Mouse (Mus musculus) megakaryocyte-erythroid progenitor cell, adult 5-6 weeks (primary cell): ENCODE measurements around the gene Gm20696. TPM values are rescaled to one million over a fixed set of nuclear protein-coding genes. Genes with fewer than 3 reads are reported as not detected.
A peak's percentile ranks its signal among the peaks of the same experiment; 100 is the strongest.

Experiments
- ATAC-seq: replicated peaks from 2 replicates; pipeline ENCODE4 v1.8.0; 2016; ENCODE audit warnings: mild to moderate bottlenecking, inconsistent platforms; ENCODE audit not compliant: severe bottlenecking, poor library complexity, low FRiP score, low TSS enrichment
- total RNA-seq, 2 experiments: library from RNA; stranded (forward) in 1 of 2; stranded (reverse) in 1 of 2; fragments of 200-1000, 215-1000 nt in 1 of 2; fragments of >200 nt in 1 of 2; fragmentation: Nextera tagmentation in 1 of 2; gene quantifications; 2 replicates each; pipeline ENCODE4 v1.2.3; 2014 to 2017

Gene Gm20696
- total RNA-seq, 2 experiments from 2014 or later: 0.94 to 5.7 TPM

DNA sequence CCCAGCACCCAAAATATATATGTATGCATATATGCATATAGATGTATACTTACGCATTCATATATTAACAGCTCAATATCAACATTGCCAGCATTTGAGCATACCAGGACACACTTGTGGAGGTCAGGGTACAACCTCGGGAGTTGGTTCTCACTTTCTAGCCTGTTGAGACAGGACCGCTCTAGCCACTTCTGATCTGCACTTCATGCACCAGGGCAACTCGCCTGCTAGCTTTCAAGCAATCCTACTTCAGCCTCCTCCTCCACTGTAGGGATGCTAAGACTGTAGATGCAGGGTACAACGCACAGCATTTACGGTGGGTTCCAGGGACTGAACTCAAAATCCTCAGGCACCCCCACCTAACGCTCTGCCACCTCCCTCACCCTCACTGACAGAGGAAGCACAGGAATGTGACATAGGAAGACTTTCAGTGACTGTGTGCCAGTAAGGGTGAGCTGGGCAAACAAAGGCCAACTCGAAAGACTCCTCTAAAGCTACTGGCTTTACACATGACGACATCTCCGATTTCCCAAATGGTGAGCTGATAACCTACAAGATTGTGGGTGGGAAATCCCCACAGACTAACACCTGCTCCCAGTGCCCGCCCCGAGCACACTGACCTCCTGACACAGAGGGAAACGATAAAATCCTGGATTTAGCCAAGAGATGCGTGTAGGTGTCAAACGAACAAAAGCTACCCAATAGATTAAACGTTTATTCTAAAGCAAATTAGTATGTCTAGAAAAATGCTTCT, 237.0 kb downstream of the Gm20696 start:
- no peak for ATAC-seq

DNA sequence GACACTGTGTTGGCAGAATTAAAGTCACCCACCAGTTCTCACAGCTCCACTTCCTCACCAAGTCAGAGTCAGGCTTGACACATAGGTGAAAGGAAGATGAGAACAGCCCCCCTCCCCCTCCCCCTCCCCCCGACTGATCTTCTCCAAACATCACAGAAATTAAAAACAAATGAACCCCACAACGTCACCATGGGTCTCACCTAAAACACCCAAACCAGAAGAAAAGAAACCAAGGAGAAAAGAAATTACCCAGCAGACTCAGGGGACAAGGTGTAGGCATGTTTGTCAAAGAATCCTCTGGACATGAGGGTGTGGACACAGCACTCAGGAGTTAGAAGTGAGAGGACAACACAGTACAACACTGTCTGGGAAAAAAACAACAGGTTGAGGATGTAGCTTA, 237.6 kb downstream of the Gm20696 start:
- no peak for ATAC-seq

DNA sequence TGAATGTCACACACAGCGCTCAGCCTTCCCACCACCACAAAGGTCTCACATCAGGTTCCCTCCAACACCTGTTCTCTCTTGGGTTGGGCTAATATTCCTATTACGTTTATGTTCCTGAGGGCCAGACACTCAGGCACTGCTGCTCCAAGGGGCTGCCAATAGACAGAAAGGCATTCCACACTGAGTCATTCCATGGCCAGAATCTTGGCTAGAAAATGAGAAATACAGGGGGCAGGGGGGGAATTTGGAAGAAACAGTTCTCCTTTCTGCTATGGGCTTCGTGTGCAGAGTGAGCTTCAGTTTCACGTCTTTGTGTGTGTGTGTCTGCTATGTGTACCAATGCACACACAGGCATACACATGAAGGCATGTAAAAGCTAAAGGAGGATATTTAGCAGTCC, 239.3 kb downstream of the Gm20696 start:
- ATAC-seq: no peak

DNA sequence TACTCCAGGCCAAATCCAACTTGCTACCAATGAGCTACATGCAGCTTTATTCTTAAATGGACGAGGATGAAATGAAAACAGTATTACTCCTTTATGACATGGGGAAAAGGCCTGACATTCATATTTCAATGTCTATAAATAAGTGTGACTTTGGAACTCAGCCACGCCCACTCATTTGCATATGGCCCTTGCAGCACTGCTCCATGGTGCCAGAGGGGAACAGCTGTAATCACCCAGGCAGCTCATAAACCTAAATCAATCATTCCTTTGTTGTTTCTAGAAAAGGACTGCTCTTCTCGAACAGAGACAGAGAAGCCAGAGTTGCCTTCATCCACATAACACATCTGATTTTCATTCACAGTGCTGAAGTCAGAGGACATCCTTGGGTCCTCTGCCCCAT, 241.6 kb downstream of the Gm20696 start:
- peak; percentile 50; the same call in 1 of the 2 replicates for ATAC-seq

DNA sequence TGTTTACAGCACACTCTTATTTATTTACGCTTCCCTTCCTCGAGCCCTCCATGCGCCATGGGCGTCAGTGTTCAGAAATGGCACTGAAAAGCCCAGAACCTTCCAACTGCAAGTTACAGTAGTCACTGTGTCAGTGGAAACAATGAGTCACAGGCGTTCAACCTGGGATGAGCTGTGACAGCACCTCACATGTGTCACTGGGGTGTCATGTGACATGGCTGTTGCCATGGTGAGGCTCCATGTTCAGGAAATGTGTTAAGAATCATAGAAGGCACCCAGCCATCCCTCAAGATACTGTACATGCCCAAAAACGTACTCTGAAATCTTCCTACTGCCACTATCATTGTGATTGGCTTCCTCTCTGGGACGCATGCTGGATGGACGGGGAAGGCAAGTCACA, 245.9 kb downstream of the Gm20696 start:
- ATAC-seq: no peak

DNA sequence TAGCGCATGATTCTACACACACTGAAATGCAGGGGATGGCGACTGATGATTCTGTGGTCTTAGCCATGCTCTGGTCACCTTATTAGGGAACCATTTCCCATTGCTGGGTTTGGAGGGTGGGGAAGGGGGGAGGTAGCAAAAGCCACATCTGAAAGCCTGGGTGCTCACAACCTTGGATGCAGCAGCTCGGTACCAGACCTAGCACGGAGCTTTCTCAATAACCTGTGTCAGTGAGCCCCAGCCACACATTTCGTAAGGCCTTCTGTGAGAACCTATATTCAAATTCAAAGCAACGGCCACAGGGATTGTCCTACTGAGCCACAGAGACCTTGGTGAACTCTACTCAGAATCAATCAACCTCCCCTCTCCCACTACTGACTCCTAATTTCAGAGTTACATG, 254.0 kb downstream of the Gm20696 start:
- ATAC-seq: no peak

DNA sequence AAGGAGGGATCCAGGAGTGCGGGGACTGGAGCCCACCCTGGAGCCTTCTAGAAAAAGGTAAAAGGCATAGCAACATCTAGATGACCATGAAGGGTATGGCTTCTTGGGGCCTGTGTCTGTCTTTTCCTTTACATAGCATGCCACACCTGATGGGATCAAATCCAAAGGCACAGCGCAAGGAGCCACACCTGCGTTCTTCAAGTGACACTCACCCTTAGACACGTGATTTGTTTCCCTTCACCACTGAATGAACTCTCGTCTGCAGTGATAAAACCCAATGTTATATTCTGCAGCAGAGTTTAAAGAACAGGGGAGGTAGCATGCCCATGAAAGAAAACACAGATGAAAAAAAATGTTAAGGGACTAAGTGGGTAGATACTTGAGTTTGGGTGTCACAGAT, 257.0 kb downstream of the Gm20696 start:
- no peak for ATAC-seq

DNA sequence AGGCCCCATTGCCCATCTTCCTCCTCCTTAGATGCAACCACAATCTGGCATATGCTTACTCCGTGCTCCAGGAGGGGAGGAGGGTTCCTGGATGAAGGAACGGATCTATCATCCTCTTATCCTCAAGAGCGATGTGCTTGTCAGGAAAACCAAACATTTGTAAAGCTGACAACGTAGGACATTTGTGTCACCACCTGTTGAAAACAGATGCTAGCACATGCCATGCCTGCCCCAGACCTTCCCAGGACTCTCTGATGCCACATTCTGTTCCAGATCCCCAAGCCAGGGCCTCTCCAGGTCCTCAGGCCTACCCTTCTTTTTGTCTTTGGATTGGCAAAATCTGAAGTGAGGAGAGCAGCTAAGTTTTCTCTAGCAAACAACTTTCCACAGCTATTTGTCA, 257.7 kb downstream of the Gm20696 start:
- ATAC-seq: no peak

DNA sequence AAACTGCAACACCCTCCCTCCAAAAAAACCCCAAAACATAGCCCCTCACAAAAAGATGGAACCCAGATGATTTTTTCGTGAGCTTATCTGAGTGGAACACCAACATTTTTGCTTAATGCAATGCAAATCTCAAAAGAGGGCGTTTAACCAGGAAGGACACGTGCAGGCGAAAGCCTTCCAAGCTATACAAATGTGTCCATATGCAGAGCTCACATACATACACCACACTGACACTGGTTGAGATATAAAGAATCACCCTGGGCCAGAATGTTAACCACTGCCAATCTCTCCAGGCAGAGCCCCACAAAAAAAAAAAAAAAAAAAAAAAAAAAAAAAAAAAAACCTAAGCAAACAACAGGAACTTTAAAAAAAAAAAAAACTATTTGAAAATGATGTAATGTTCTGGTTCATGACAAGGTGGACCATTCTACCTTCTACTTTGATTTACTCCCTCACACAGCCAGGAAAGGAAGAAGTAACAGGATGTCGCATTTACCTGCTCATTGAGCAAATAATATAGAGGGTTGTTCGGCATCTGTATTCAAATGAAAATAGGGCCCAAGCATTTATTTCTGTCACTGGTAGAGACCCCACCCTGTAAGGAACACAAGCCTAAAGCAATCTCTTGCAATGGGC, 262.7 kb downstream of the Gm20696 start:
- ATAC-seq: peak; percentile 88

DNA sequence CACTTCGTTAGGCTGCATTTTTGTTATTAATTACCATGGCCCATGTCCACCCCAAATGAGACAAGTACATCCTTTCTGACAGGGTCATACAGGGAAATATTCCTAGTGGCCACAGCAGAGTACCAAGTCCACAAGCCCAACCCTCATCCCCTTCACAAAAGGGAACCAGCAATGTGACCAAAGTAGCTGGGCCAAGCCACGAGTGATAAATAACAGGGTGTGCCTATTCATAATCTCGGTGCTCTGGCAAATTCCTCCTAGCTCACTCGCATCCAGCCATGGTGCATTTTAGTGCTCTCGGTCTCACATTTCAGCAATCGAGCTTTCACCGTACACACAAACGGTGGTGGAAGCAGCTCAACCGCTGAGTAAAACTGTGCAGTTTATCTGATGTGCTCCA, 263.7 kb downstream of the Gm20696 start:
- peak; percentile 35; the same call in 1 of the 2 replicates for ATAC-seq

DNA sequence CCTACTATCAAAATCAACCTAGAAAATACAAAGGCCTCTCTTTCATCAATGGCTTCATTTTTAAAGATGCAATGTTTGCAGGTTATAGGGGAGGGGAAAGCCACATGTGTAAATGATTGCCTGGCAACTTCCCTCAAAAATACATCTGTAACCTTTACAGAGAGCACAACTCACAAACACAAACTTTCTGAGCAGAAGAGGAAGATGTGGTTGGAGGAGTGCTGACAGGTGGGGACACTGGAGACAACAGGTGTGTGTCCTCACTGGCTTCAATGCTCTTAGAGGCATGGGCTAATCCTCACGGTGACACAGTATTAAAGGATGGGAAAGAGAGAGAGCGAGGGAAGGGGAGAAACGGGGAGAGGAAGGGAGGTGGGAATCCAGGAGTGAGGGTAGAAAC, 264.2 kb downstream of the Gm20696 start:
- ATAC-seq: no peak

DNA sequence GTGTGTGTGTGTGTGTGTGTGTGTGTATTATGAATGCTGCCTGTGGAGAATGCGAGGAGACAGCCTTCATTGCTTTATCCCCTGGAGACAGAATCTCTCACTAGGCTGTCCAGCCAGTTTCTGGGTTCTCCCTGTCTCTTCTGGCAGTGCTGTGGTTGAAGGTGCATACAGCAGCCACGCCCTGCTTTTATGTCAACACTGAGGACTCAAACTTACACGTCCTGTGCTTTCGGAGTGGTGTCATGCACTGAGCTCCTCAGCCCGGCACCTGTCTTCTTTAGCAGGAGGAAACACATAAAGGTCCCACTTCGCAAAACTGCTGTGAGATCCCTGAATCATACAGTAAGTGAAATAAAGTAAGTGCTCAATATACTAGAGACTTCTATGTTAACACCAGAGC, 264.8 kb downstream of the Gm20696 start:
- ATAC-seq: no peak

DNA sequence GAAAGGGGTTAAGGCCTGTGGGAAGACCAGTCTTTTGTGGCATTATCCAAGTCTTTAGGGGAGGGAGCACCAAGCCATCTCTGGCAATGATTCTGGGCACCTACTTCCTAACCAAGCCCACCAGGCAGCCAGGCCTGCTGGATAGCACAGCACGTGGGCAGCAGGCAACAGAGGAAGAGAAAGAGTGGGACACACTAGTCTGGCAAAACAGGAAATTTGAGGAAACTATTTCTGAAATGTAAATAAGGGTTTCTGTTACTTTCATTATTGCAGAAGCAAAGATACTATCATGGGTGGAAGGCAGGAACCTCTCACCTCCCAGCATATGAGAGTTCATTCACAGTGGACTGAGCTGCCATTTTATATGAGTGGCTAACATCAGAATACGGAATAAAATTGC, 265.4 kb downstream of the Gm20696 start:
- ATAC-seq: no peak

DNA sequence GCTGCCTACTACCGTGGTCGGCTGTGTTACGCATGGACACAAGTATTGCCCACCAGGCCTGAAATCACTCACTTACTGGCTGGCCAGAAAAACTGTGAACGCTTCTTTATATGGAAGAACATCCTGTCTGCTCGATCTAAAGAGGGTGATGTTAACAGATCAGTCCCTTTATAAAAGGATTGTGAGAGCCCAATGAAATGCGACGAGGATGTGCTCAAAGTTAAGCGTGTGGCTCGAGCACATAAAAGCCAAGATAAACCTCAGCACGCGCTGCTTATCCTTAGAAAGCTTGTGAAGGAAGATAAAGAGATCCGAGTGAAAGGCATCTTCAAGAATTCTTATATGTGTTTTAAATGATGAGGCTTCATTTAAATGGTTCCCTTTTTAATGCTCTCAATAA, 270.9 kb downstream of the Gm20696 start:
- ATAC-seq: no peak

DNA sequence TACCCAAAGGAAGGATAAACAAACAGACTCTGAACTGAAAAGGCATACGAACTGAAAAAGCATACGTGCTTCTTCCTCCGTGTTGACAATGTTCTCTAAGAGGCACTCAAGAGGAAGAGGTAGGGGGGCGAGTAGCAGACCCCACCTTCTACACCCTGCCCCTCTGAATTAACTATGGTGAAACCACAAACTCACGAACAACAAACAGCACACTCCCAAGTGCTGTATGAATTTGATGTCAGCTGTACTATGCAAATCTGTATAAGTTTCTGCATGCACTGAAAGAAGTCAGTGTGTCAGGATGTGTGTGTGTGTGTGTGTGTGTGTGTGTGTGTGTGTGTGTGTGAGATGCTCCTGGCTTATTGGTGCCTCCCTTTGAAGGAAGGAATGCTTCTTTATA, 271.8 kb downstream of the Gm20696 start:
- ATAC-seq: no peak

DNA sequence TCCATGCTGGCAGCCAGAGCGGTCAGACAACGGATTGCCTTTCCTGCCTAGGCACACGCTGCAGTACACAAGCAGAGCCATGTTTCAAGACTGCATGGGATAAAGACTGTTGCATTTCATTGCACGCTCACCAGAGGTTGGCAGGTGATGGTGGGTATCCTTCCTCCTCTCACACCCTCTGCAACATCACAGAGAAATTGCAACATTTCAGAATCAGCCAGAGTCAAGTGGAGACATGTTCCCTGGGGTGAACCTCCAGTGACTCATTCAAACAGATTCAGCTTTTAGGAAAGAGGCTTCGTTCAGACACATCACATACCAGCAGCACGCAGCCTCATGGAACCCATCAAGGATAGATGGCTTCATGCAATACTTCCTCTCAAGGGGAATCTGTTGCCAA, 274.1 kb downstream of the Gm20696 start:
- ATAC-seq: no peak

DNA sequence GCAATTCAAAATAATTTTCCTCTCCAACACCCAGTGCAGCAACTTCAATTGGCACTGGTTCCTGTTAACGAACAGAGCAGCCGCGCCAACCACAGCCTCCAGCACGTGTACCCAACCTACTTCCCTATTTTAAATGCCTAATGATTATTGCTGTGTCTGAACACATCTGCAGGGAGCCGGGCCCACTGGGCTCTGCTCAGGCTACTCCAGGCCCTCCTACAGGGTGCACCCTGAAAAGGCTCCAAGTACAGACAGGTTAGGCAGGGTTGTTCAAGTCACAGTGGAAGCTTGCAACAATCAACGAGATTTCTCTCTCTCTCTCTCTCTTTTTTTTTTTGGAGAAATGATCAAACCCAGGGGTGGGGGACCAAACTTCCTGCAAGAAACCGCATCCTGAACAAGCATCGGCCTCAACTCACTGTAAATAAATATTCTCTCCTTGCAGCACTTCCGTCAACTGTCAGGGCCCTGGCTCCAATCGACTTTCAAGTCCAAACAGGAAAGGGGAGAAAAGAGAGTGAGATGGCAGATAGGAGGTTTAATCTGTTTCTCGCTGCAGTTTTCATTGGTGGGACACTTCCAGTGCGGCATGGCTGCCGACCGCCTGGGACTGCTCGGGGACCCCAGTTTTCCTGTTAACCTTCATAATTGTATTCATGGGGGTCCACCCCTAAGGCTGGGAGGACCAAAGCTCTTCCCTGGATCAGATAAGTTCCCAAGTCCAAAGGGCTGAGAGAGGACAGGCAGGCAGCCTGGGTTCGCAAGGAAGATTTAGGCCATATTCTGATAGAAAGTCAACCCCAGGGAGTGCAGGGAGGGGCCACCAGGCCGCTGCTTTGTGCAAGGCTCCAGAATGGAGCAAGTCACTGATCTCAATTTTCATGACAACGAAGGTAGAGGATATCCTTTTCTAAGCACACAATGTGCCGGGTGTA, 277.6 kb downstream of the Gm20696 start:
- peak; percentile 62 for ATAC-seq

DNA sequence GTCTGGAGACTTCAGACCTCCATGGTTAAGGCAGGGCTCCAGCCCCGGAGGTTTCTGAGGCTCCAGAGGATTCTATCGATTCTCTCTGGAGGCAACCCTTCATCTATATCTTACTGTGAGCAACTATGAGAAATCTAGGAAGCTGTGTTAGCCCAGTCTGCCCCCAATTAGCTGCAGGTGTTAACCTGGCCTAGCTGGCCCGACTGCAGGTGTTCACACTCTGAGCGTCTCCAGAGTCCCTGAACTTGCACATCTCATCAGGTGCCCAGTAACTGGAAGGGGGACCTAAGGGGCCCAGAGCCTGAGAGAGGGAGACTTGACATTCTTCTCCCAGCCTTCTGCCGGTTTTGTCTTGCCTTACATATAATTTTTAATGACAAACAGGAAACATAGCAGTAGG, 278.6 kb downstream of the Gm20696 start:
- ATAC-seq: no peak

DNA sequence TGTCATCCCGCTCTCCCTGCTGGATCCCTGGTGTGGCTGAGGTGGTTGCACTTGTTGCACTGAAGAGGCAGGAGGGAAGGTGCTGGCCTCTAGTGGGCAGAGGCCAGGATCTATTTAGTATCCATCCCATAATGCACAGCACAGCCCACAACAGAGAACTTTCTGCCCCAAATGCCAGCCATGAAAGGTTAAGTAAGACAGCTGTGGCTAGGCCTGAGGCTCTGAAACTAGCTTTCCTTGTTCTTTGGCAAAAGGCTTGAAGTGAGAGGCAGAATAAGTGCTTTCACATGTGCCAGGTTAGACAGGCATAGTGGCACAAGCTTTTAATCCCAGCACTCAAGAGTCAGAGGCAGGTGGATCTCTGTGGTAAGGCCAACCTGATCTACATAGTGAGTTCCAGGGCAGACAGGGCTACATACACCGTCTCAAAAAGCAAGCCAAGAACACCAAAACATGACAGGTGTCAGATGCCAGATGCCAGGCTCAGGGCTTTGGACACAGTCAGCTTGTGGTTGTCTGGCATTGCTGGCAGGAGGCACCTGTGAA, 281.5 kb downstream of the Gm20696 start:
- 0 out of 2 replicates have a peak, but pooled peaks have one; percentile 22 for ATAC-seq
